Mouse (Mus musculus) kidney, adult 18-20 months (tissue): ENCODE measurements around the gene Diaph3.

Source experiments
- DNase-seq: peaks from one replicate; pipeline ENCODE4 v3.0.0; 2021

Gene Diaph3

DNA sequence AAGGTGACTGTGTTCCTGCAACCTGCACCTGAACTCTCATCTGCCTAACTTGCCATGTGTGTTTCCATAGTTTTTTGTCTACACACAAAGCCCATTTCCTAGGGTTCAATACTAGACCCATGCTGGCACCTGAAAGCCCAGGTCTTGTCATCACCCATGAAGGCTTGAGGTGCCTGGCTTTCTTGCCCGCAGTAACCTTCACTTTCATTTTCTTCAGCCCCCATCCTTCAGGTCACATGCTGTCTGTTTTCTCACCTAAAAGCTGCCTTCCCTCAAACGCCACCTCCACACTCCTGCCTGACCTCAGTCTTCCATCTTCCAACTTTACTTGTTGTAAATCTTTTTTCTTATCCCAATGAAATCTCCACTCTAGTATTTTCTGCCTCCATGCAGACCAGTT lies 61.3 kb downstream of the Diaph3 start:
- DNase-seq: no peak

DNA sequence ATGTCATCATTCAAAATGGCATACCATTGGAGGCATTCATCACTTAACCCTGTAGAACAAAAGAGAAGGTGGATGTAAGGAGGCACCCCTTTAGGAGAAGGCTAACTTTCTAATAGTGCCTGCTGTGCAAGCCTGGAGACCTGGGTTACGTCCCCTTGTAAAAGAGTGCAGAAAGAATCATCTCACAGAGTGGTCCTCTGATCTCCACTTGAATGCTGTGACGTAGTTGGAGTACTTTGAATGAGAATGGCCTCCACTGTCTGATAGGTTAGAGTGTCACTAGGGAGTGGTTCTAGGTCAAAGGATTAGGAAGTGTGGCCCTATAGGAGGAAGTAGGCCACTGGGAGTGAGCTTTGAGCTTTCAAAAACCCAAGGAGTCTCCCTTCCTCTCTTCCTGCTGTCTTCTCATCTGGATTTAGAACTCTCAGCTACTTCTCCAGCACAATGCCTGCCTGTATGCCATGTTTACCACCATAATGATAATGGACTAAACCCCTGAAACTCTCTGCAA lies 66.0 kb downstream of the Diaph3 start:
- no peak for DNase-seq

DNA sequence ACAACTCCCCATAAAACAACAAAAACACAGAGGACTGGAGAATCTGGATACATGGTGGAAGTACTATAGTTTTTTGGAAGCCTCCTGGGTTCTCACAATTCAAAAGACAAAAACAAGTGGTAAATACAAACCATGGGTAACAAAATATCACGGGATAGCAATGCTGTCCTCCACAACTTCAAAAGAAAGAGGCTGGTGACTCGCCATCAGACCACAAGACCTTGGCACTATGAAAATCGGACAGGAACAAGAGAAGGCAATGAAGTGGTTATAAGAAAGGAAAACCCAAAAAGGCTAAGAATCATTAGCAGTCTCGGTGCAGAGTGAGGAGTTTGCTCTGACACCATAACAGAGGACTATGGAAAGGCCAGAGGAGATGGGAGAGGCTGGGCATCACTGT lies 76.8 kb downstream of the Diaph3 start:
- no peak for DNase-seq

DNA sequence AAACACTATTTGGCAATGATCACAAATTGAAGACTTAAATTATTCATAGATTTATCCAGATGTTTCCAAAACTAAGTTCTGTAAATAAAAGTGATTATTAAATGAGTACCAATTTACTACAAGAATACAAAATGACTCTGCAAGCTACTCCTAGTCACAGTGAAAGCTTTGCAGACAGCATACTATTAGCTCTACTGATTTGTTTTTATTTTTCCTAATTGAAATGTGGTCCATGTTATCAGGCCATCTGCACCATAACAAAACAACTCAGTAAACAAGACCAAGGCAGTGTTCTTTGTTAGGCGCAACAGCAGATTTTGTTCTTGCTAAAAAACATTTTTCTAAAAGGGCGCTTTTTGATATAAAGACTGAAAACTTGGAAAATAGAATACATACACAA lies 84.9 kb downstream of the Diaph3 start:
- no peak for DNase-seq

DNA sequence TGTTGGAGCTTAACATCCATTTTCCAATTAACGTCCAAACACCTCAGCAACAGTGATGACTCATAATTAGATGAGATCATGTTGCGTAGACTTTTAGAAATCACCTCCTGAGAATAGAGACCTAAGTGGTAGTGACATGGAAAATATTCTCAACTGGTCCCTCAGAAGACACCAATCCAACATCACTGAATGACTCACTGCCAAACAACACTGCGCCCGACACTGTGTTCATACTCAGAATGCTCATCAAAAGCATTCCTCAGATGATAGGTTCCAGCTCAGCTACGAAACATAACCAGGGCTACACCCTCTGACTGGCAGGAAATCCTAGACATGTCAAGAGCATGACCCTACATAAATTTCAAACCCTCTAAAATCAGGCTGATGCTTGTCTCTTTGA lies 89.8 kb downstream of the Diaph3 start:
- DNase-seq: no peak

DNA sequence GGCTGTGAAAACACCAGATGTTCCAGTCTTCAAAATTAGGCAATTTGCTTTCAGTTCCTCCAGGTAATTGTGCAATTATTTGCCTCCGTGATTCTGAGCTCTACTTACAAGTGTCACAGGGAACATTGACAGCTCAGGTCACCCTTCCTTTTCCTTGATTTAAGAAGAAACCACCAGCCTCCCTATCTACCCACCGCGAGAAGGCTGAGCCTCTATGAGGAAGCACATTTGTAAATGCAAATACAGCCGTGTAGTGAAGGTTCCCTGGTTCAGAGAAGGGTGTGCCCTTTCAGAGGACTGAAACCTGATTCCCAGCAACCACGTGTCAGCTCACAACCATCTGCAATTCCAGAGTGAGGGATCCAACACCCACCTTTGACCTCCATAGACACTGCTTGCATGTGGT lies 96.6 kb downstream of the Diaph3 start:
- DNase-seq: no peak

DNA sequence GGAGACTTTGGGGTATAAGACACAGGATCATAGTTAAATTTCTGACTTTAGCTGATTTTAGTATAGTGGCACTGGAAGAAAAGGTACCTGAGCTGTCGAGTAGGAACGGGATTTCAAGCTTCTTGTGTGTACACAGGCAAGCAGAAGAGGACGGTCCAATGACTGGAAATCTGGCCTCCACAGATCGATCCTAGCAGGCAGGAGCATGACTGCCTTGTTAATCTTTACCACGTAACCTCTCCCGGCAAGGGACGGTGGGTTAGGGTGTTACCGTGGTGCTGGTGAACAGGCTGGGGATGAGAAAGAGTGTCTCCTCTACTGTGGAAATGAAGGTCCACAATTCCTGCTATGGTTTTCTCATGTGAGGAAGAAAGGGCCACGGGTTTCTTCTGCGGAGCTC lies 120.8 kb downstream of the Diaph3 start:
- no peak for DNase-seq

DNA sequence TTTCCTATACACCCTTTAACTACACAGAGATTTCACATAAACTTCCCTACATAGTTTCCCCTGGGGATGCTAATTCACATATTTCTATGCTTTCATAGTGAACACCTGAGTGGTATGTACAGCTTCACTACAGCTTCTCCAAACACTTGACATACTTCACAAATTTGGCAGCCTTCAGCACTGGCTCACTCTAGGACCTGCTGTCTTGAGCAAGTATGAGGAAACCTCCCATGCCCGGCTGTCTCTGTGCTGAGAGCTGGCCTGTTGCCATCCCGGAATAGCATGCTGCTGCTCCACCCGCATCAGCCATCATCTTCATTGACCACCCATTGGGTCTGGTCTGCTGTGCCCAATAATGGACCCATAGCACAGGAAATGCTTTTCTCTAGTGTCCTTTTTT lies 121.3 kb downstream of the Diaph3 start:
- no peak for DNase-seq

DNA sequence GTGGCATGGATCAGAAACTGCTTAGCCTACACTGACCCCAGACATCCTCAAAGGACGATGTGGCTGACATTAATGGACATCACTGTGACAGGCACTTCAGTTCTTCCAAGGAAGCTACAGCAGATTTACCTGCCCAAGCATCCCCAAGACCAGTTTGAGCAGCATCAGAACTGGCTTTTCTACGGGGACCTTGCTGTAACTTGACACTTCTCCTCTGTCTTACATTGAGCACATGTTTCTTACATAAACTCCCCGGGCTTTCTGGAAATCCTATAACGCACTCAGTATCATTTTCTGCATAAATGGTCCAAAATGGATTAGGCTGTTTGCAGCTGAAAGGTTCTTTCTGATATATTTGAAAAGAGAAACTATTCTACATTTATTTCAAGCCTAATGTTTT lies 143.7 kb downstream of the Diaph3 start:
- DNase-seq: no peak

DNA sequence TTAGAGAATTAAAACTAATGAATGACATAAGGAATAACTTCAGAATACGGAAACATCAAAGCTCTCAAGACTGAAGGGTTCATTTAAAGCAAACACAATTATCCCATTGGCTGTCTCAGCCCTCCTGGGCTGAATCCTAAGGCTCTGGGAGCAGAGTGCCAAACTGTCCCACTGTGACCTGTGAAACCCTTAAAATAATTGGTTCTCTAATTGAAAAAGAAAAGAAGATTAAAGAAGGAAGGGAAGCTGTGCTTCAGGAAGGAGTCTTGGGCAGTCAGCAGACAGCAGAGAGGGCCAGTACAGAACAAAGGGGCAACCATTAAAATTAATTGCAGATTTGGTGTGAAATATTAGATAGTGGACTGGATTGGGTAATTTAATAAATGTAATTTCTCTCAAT lies 189.9 kb downstream of the Diaph3 start:
- no peak for DNase-seq

DNA sequence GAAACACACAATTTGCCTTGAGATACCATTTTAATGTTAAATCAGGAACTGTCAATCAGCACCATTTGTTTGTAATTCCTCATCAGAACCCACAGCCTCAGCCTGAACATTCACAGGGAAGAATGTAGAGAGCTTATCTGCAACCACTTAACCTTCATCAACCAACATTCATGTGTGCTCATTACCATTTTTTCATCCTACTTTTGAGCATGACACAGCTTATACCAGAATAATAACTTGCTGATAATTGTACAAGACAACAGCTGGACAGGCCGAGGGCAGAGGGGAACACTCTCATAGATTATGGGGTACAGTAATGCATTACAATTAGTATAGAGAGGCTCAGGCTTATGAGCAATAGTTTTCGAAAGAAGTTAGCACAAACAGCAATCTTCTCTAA lies 203.1 kb downstream of the Diaph3 start:
- no peak for DNase-seq

DNA sequence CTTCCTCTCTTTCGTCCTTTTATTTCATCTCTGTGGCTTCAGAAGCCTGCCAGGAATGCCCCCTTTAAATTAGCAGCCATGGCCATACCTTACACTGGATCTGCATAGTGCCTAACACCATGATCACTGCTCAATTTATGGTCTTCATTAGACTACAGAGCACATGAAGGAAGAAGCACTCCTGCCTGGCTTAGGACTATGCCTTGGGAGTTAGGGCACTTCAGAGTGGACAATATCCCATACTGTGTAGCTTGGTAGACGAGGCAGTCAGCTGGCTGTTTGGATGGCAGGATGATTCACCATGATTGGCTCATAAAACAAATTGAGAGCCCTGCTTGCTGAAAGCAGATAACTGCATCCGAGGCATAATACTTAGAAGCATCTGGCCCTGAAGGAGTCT lies 204.6 kb downstream of the Diaph3 start:
- no peak for DNase-seq

DNA sequence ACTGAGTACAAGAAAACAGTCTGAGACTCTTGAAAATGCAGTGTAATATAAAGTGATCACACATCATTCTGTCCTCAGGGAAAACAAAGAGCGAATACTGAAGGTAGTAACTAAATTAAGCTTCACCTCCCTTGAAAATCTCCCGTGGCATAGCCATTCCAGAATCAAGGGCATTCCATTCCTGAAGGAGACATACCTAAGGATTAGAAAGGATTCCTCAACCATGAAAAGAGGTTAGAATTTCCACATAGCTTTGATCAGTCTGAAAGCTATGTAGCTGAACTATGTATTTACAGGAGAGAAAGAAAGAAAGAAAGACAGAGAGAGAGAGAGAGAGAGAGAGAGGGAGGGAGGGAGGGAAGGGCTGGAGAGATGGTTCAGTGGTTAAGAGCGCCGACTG lies 210.3 kb downstream of the Diaph3 start:
- no peak for DNase-seq

DNA sequence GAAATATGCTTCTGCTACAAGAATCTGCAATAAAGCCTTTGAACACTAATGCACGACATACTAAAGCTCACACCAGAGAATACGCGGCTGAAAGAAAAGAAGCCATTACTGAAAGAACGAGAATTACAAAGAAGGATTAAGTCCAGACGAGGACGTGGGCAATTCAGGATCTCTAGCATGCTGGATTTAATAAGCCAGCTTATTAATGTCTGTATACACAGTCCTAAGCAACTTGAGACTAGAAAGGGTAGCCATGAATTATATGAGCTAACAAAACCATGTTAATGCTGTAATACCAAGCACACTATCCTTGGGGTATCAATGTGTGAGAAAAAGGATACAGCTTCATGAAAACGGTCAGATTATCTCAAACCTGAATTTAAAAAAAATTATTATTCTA lies 214.2 kb downstream of the Diaph3 start:
- DNase-seq: no peak

DNA sequence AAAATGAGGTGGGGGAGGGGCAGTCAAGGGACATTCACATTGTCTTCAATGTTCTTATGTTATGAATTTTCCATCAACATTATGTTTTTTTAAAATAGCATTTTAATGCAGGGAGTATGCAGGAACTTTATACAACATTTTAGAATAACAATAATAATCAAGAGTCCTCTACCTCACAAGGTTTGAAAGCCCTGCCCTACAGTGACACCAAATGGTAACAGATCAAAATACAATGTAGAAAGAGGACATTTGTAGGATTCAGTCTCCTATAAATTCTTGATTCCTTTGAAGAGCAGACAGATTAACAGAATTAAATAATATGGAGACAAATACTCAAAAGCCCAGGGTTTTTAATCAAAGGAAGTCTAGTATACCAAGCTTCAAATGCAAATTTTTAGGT lies 242.1 kb downstream of the Diaph3 start:
- no peak for DNase-seq

DNA sequence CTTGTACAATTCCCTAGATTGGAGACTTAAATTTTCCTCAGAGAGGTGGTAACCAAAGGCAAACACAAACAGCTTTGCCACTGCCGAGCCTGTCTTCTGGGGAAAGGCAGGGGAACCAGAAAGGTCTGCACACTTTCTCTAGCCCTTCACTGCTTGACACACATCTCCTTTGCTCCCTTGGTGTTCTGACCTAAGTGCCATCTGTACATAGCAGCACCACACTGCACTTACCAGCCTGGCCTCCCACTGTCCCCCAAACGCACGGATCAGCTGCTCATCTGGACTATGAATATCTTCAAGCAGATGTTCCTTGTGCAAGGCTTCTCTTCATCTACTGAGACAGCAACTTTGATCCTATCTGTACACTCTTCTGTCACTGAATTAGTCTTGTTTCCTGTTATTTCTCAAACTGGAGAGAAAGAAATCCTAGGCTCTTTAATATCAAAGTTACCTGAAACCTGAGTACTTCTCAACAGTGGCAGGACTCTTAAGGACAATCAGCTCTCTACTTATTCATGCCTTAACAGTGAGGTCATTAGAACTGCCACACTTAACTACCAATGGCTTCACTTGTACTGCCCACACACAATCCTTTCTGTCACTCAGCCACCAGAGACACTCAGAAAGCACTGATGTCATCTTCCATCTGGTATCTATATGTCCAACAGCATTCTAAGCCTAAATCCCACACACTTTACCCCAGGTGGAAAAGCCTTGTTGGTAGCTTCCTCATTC lies 251.8 kb downstream of the Diaph3 start:
- no peak for DNase-seq

DNA sequence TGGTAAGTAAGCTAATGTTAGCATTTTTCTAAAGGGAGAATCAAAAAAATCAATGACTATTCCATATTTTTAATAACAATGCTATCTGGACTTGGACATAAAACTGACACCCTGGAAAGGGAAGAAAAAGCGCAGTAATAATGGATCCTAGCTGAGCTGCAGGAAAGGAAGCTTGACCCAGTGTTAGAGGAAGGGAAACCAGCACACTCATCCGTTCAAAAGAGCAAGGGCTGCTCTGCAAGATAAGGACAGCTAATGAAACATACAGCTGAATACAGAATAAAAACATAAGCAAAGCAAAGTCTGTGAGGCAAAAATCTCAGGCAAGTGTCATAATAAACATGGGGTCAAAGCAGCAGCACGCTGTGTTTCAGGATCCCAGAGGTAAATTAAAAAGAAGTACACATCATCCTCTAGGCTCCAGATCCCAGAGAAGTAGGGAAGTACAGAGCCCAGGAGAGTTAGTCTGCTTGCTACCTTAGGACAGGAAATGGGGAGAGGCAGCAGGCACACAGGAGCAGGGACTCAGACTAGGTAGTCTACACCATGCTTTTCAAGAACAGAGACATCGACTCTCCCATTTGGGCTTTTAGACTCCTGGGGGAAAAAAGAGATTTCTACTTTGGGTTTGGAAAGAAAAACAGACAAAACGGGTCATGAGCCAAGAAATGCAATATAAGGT lies 255.5 kb downstream of the Diaph3 start:
- DNase-seq: no peak

DNA sequence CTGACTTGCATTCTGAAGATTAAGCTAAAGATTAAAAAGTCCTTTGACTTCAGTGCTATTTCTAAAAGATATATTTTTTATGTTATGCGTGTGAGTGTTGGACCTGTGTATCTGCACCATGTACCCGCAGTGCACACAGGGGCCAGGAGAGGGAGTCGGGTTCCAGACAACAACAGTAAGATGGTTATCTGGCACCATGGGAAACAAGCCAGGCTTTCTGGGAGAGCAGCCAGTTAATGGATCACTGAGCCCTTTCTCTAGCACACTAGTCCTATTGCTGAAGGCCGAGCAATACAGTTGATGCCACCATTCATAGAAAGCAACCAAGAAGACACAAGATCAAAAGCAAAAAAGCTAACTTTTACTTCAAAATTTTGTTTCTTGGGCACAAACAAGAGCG lies 271.5 kb downstream of the Diaph3 start:
- DNase-seq: peak; percentile 52

DNA sequence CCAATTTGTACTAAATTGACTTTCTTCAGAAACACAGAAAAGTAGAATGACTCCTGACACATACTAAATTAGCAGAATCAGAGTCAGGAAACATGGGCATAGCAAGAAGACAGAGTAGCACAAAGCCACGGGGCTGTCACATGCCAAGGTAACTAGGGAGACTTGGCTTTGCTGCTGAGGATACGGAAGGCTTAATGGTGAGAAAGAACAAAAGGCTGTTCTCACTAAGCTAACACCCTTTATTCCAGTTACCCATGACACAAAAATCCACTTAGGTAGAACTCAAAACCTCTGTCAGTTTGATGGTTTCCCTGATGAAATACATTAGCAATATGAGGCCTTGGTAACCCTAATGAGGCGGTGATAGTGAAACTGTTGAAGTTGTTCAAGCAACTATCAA lies 273.9 kb downstream of the Diaph3 start:
- no peak for DNase-seq

DNA sequence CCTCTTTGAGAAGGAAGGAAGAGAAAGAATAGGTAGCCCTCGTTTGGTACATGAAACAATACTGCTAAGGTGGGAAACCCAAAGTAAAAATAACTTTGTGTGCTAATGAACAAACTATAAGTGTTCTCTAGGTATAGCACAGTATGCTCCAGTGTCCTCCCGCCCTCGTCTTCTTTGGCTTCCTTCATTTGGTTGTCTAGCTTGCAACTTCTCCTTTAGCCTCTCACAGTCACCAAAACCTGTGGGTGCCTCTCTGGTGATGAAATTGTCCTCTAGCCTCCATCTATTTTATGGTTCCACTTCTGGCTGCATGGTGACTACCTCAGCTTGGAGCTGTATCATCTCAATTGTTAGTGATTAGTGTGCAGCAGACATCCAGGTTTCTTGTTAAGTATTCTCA lies 277.0 kb downstream of the Diaph3 start:
- DNase-seq: no peak

DNA sequence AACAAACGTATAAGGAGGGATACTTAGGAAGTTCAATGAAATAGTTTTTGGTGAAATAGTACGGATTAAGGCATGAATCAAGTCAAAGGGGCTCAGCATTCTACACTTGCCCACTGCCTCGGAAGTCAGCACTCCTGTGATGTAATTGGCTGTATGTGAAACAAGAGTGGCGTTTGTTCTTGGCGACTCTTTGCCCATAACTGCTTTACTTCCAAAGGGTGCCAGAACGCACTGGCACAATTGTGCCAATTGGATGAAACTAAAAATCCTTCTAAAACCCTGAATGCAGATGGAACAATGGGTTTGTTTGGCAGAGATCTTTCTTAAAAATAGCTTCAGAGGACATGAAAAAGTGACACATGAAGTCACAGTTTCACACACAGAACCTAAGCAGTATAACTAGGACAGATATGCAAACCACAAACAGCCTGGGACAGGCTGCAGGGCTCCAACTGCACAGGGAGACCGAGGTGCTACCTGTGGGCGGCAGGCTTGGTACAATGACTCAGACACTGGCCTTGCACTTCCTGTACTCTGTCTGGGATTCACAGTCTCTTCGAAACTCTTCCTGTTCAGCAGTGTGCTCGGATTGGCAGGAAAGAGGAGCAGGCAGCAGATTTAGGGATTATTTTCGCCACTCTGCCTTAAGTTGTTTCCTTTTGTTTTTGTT lies 279.6 kb downstream of the Diaph3 start:
- no peak for DNase-seq

DNA sequence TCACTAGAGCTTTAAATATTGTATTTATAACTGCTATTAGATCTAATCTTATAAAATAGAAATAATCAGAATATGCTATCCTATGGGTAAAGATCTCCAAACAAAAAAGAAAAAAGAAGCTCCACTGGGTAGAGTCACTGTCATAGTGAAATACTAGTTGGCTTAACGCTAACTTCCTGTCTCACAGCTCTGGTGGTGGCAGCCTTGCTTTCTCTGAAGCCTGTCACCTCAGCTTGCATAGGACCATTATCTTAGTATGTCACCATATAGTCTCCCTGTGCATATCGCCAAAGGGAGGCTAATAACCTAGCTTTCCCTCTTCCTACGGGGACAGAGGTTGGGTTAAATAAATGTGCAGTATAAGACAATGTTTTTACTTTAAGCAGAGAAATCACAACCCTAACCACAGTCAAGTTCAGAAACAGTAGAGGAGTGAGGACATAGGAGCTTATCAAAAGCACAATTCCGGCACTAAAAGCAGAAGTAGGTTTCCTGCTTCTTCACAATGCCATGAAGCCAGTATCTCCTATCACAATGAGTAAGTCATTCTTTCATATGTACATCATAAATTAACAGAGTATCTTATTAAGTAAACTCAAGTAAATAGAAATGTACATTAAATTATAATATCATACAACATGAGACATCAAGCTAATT lies 293.8 kb downstream of the Diaph3 start:
- no peak for DNase-seq

DNA sequence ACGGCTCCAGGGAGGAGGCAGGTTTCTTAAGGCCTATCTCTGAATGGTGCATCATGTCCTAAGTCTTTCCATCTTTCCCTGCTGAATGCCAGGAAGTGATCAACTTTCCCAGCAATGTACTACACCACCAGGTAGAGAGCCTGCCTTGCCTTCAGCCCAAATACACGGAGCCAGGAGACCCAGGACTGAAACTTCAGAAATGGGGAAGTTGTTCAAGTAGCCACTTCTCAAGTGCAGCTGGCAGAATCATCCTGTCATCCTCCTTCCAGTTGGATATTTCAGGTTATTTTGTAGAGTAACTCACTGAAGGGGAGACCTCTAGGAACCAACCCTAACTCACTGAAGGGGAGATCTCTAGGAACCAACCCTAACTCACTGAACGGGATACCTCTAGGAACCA lies 297.0 kb downstream of the Diaph3 start:
- no peak for DNase-seq

DNA sequence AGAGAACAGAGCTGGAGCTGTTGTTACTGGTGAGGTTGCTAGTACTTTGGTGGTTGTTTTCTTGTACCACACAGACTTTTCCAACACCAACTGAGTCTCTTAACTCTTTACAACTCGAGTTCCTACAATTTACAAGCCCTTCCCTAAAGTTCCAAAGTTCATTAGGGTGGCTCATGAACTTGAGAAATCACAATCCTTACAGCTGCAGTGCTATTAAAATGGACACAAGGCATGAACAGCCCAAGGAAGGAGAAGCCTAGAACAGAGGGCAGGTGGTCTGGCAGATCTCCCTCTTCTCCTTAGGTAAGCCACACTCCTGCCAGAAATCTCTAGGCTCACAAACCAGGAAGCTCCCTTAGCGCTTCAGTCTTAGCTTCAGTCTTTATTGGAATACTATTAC lies 303.4 kb downstream of the Diaph3 start:
- DNase-seq: no peak
